Mouse (Mus musculus): ENCODE results near the gene Llgl2. TPM values are rescaled to one million over a fixed set of nuclear protein-coding genes. Genes with fewer than 3 reads are reported as not detected.

Gene Llgl2
- total RNA-seq, 2 experiments from 2014 or later = 3.7 to 4.0 TPM

DNA sequence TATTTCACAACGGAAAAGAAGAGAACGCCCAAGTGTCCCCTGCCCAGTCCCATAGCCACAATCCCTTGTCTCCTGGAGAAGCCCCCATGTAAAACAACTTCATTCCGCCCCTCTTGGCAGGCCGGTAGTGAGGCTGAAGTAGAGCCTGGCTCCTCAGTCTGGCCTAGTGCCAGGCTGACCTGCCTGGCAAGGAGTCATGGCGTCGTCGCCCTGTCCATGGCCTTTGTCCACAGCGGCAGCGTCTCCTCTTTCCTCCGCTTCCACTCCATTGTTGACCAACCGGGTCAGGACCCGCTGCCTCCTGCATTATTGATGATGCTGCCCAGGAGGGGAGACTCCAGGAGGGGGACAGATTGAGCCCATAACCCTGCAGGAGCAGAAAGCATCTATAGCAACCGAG, 34.1 kb downstream of the Llgl2 start:
- DNase-seq (ENCODE audit: low spot score in 2 of 2) = no peak
- intact Hi-C loops (cut with DNase I) = loop anchor here (5.0 kb wide), 1 partner anchor 136 kb away; no protein-coding TSS in a partner anchor

DNA sequence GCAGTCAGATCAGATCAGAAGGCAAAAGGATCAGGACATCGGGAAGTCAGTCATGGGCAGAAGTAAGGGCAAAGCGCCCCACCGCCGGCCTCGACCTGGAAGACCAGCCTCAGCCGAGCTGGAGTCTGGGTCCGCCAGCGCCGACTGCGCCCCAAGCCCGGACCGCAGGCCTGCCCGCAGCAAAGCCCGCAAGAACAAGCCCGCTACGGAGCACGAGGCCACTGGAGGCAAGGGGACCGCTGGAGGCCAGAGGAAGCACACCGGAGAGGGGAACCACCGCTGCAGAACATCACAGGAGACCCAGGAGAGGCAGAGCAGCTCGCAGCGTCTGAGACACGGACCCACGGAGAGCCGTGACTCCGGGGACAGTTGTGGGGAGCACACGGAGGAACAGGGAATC, 34.5 kb downstream of the Llgl2 start, which contains the start of gene Myo15b:
Gene Myo15b, plus strand, starts transcription at position 53 of the 400 bp plus-strand sequence.
- no peak for DNase-seq (ENCODE audit: low spot score in 2 of 2)
- intact Hi-C loops (cut with DNase I) = loop anchor here (5.0 kb wide), 1 partner anchor 136 kb away; no protein-coding TSS in a partner anchor

DNA sequence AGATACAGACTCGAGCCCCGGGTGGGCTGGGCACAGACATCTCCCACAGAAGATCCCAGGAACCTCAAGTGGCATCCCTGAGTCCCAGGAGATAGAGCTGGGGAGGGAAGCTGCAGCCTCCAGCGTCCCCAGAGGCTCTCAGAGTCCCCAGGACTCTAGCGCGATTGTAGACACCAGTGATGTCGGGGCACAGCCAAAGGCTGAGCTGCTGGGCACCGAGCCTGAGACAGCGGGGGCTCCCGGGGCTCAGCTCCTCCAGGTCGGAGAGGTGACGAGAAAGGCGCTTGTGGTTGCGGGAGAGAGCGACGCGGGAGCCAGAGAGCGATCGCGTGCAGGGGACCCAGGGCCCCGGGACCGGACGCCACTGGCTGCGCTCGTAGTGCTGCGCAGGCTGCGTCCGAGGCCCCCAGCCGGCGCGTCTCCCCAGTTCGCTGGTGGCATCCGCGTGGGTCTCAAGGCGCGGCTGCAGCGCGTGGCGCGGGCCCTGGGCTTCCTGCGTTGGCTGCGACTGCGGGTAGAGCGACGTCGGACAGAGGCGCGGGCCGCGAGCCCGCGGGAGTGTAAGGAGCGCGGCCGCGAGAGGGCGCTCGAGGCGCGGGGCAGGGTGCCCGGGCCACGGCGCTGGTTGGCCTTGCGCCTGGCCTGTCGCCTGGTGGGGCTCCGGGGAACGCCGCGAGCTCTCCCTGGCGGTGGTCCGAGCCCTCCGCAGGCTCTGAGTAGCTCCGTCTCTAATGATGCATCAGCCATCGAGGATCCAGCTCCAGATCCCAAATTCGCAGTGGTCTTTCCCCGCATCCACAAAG, 35.5 kb downstream of the Llgl2 start:
- intact Hi-C loops (cut with DNase I) = loop anchor here (1.0 to 5.0 kb wide), 2 partner anchors 45 to 137 kb away; partner anchors contain the start of gene Tsen54

DNA sequence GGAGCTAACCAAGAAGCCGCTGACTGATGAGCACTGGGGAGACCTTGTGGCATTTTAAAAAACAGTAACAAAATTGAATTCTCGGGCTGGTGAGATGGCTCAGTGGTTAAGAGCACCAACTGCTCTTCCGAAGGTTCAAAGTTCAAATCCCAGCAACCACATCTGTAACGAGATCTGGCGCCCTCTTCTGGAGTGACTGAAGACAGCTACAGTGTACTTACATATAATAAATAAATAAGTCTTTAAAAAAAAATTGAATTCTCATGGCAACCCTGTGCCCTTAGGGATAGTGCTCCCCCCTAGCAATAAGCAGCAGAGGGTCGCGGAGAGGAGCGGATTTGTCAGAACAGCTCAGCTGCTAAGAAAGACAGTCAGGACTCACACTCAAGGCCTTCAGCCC, 40.0 kb downstream of the Llgl2 start:
- no peak for DNase-seq (ENCODE audit: low spot score in 2 of 2)
- intact Hi-C loops (cut with DNase I) = no loop called here

More for the DNA sequence above, 35.5 kb downstream of the Llgl2 start:
- peak; percentile 60 for DNase-seq (ENCODE audit: low spot score in 2 of 2)

DNA sequence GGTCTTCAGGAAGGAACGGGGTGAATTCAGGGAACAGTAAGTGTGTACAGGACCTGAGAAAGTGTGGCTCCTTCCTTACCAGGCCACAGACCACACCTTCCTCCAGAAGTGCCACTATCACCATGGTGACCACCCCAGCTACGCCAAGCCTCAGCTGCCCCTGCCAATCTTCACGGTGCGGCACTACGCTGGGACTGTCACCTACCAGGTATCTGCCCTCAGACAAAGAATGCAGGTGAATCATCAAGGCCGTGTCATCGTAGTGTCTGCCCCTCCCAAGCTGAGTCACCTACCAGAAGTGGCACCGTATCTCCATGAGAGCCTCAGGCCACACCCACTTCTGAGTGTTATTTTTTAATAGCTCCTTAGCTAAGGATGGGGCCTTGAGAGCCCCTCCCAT, 45.5 kb downstream of the Llgl2 start:
- intact Hi-C loops (cut with DNase I) = no loop called here
- DNase-seq (ENCODE audit: low spot score in 2 of 2) = no peak

DNA sequence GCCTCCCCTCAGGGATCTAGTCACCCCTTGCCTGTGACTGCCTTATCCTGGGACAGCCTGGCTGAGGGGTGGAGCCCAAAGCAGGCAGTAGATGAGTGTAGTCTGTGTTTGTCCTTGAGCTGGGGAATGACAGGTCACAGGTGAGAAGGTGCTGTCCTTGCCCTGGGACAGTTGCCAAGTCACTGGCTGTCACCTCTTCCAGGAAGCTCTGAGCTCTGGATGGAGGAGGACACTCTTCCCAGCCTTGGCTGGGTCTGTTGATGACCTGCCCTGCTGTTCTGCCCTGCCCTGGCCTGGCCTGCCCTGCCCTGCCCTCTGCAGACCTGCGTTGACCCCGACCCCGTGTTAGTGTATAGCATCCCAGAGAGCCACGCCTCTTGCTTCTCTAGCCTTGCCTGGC, 48.6 kb downstream of the Llgl2 start:
- intact Hi-C loops (cut with DNase I) = no loop called here
- no peak for DNase-seq (ENCODE audit: low spot score in 2 of 2)

DNA sequence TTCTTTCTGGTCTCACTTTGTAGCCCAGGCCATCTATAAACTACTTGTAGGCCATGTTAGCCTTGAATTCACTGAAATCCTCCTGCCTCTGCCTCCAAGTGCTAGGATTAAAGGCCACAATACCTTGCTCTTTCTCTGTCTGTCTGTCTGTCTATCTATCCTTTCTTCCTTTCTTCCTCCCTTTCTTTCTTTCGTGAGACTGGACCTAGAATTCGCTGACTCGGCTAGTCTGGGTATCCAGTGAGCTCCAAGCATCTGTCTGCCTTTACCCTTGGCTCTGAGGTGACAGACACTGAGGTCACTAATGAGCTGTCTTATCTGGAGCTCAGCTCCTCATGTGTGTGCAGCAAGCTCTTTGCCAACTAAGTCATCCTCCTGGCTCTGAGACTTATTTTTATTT, 52.1 kb downstream of the Llgl2 start:
- intact Hi-C loops (cut with DNase I) = no loop called here
- no peak for DNase-seq (ENCODE audit: low spot score in 2 of 2)

DNA sequence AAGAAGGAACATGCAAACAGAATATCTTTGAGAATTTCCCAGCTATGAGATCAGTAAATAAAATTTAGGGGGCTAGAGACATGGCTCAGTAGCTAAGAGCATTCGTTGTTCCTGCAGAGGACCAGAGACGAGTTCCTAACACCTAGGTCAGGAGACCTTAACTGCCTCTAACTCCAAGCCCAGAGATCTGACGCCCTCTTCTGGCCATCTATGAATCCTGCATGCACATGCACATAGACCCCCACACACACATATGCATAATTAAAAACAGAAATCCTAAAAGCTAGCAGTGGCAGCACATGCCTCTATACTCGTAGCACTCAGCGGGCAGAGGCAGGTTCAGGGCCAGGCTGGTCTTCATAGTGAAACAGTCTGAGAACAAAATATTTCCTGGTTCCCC, 52.6 kb downstream of the Llgl2 start:
- intact Hi-C loops (cut with DNase I) = no loop called here
- no peak for DNase-seq (ENCODE audit: low spot score in 2 of 2)

DNA sequence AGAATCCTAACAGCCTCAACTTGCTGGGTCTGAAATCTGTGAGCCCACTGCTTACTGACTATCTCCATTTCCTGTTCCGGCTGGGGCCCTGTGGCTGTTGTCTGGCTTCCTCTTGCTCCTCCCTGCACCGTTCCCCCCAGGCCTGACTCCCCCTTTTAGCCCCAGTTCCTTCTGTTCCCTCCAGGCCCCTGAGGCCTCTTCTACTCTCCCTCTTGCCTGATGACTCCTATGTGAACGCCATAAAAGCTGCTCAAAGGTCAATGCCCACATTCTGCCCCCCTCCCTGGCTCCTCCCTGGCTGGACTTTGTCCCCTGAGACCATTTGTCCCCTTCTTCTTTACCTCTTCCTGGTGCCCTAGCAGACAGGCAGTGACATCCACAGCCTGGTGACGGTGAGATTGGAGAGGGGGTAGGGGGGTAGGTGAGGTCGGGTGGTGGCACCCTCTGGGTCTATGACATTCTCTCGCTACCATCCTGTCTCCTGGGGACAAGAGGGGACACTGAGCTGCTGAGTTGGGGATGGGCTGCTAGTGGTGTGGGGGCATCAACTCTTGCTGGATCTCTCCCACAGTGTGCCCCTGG, 53.4 kb downstream of the Llgl2 start:
- DNase-seq (ENCODE audit: low spot score in 2 of 2) = no peak
- intact Hi-C loops (cut with DNase I) = no loop called here

DNA sequence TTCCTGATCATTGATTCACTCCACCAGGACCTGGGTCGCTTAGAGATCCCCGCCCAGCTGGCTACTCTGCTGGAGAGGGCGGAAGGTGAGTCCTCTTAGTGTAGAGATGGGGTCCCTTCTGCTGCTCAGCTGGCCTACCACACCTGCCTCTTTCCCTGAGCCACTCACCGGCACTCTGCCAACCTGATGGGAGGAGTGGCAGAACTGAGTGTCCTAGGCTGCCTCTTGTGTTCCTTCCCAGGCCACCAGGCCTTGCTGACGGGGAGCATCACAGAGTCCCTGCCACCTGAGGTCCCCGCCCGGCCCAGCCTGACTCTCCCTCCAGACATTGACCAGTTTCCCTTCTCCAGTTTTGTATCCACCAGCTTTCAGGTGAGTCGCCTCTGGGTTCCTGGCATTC, 54.2 kb downstream of the Llgl2 start:
- intact Hi-C loops (cut with DNase I) = no loop called here
- DNase-seq (ENCODE audit: low spot score in 2 of 2) = no peak

DNA sequence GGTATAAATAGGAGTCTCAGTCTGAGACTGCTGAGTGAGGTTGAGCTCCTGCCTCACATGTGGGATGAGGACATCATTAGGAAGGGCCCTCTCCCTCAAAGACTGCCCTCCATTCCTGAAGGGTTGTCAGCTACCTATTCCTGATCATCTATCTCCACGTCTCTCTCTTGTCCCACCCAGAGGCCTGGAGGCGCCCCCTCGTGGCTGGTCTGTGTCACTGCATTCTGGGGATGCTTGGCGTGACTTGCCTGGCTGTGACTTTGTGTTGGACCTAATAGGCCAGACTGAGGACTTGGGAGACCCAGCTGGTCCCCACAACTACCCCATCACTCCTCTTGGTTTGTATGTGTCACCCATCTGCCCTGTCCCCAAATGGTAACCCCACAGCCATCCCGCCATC, 57.2 kb downstream of the Llgl2 start:
- intact Hi-C loops (cut with DNase I) = no loop called here
- no peak for DNase-seq (ENCODE audit: low spot score in 2 of 2)

DNA sequence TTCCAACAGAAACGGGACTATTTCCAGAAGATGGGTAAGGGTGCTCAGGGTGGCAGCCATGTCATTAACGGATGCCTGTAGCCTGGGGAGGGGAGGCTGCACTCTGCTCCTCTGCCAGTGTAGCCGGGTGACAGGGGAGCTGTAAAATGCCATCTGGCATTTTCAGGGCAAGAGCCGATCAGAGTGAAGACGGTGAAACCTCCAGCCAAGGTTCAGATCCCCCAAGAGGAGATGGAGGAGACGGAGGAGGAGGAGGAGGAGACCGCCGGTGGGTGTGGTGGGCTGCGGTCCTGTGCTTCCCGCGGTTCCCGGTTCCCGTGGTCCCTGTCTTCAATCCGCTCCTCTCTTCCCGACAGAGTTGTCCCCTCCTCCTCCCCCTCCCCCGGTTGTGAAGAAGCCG, 59.4 kb downstream of the Llgl2 start:
- no peak for DNase-seq (ENCODE audit: low spot score in 2 of 2)
- intact Hi-C loops (cut with DNase I) = no loop called here

DNA sequence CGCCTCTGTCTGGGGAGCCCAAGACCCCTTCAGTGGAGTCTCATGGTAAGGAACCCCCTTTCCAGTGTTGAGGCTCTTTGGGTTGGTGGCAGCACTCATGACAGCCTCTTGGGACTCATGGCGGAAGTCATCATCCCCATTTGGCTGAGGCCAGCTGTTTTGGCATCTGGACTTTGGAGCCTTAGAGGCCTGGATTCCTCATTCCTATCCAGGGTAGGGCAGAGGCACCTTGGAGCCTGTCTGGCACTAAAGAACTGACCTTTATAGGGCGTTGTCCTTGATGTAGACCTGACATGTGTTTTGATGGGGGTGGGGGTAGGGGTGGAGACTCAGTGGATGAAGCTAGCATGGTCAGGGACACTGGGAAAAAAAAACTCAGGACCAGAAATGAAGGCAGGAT, 60.5 kb downstream of the Llgl2 start:
- DNase-seq (ENCODE audit: low spot score in 2 of 2) = no peak
- intact Hi-C loops (cut with DNase I) = no loop called here

DNA sequence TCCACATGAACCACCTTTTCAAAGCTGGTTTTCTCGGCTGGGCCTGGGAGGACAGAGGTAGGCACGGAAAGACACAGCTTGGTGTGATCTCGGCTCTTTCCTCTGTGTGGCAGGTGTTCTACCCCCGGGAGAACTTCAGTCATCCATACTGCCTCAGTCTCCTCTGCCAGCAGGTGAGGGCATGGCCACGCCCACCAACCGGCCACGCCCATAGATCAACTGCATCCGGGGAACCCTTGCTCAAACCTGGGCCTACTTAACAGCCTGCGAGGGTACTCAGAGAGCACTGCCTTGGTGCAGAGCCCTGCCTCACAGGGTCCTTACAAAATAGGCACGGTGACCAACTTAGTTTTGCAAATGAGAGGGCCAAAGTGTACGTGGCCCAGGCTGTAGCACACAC, 61.4 kb downstream of the Llgl2 start:
- no peak for DNase-seq (ENCODE audit: low spot score in 2 of 2)
- intact Hi-C loops (cut with DNase I) = no loop called here

DNA sequence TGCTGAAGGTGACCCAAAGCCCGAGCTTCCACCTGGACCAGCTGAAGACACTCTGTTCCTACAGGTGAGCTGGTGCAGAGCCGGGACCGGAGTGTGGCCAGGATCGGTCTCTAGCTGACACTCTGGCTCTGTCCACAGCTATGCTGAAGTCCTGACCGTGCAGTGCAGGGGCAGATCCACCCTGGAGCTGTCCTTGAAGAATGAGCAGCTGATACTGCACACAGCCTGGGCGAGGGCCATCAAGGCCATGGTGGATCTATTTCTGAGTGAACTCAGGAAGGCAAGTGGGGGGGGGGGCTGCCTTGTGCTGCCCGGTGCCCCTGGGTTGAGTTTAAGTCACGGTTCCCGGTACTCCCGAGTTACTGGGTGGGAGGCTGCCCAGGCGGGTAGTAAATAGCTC, 62.6 kb downstream of the Llgl2 start:
- intact Hi-C loops (cut with DNase I) = no loop called here

DNA sequence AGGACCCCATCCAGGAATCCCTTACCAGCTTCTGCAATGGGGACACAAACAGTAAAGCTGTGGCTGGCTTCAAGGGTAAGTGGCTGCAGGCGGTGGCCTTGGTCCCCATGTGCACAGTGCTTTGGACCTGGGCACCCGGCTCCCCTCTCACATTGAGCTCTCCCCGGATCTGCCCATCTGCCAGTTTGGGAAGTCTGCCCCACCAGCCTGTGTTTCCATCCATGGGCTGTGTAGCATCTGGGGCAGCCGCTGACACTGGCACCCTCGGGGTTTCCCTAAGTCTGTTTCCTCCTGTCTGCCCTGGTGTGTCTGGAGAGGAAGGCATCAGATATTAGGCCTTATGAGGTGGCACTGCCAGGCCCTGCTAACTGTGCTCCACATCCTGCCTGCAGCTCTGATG, 64.2 kb downstream of the Llgl2 start:
- intact Hi-C loops (cut with DNase I) = no loop called here
- DNase-seq (ENCODE audit: low spot score in 2 of 2) = no peak

More for the DNA sequence above, 62.6 kb downstream of the Llgl2 start:
- no peak for DNase-seq (ENCODE audit: low spot score in 2 of 2)

DNA sequence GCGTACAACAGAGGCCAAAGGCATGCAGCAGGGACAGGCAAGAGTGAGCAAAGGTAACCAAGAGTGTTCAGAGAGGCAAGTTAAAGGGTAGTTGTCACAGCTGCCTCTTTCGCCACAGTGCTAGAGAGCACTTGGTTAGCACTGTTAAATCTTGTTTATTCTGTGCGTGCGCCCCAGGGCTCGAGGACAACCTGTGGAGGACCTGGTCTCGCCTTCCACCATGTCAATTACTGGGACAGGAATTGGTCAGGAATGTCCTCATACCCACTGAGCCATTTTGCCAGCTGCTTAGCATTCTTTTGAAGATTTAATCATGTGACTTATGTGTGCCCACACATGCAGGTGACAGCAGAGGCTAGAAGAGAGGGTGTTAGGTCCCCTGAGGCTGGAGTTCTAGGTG, 65.3 kb downstream of the Llgl2 start:
- DNase-seq (ENCODE audit: low spot score in 2 of 2) = no peak
- intact Hi-C loops (cut with DNase I) = no loop called here

DNA sequence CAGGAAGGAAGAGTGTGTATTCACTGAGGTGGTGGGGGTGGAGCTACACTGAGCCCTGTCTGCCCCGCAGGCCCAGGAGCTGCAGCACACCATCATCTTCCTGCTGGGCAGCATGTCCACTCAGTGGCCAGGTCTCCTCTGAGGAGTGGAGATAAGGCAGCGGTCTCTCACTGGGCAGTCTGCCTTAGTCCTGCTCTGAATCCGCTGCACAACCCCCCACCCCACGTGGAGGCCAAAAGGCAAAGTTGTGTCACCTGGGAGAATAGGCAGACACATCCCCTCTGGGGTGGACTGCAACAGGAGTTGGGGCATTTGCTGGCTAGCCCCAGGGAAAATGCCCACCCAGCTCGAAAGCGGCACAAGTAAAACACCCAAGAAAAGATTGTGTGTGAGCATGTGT, 68.4 kb downstream of the Llgl2 start:
- DNase-seq (ENCODE audit: low spot score in 2 of 2) = no peak
- intact Hi-C loops (cut with DNase I) = no loop called here

DNA sequence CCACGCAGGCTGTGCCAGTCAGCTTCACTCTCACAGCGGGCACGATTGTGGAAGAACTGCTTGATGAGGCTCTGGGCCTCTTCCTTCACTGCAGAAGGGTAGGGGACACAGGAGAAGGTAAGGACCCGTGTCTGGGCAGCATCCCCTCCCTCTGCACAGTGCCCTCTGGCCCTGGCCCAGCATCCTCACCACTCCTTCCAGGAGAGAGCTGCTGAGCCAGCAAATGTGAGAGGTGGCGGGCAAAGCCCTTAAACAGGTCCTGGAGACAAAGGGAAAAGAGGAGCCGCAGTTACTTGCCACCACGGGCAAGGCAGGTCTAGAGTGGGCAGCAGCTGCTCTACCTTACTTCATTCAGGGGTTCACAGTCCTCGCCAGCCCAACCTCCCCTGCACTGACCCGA, 69.2 kb downstream of the Llgl2 start:
- DNase-seq (ENCODE audit: low spot score in 2 of 2) = no peak
- intact Hi-C loops (cut with DNase I) = no loop called here

DNA sequence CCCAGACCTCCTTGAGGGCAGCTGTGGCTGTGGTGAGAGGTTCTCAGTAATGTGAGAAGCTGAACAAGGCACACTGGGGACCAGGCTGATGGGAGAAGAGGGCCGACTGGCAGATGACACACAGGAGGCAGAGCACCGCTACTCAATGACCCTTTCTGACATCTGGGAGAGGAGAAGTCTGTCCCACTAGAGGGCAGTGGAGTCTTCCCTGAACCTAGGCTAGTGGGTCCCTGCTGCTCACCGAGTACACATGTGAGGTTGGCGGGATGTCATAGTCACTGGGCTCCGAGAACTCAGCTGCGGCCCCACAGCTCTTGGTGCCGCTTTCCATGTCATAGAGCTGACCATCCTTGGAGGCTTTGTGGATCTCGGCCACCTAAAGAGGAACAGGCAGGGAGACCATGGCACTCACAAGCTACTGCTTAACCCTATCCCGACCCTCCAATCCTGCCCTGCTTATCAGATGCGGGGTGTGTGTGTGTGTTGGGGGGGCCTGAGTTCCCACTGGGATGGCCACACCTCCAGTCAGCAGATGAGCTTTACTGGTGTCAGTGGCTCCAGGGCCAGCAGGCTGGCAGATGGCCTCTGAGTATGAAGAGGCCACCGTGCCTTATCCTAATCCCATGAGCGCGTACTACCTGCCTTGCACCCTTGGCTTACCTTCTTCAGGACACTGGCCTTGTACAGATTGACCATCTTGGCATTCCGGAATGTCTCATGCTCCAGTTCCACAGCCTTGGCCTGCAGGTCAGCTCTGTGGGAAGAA, 71.1 kb downstream of the Llgl2 start:
- intact Hi-C loops (cut with DNase I) = no loop called here
- no peak for DNase-seq (ENCODE audit: low spot score in 2 of 2)

DNA sequence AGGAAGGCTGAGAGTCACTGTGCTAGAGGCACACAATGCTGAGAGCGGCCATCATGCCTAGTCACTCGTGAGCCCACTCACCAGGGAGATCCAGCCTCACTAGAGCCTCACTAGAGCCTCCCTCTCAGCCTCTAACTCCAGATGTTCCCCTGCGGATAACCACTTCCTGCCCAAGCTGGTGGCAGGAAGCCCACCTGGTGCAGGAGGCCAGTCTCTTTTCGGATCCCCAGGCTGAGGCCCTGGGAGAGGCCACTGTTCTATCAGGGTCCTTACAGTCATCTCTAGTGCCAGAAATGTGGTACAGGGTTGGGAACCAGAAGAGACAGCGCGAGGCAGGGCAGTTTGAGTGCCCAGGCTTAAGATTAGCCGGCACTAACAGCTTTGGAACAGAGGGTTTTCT, 74.6 kb downstream of the Llgl2 start:
- intact Hi-C loops (cut with DNase I) = no loop called here
- no peak for DNase-seq (ENCODE audit: low spot score in 2 of 2)
